Mouse (Mus musculus) bone marrow, adult 2 months (tissue): ENCODE results near the gene Nle1.

Experiments
- CTCF ChIP-seq: fragments of 200-500 bp; IDR thresholded peaks from 2 replicates; pipeline ENCODE4 v1.5.1; 2011; ENCODE audit warnings: low read length, control low read depth; ENCODE audit not compliant: control insufficient read depth, insufficient read depth
- POLR2A ChIP-seq: fragments of 200-500 bp; IDR thresholded peaks from 2 replicates; pipeline ENCODE4 v1.6.1; 2011; ENCODE audit warnings: low read depth, mild to moderate bottlenecking, control low read depth, low read length, borderline replicate concordance; ENCODE audit not compliant: control insufficient read depth

DNA sequence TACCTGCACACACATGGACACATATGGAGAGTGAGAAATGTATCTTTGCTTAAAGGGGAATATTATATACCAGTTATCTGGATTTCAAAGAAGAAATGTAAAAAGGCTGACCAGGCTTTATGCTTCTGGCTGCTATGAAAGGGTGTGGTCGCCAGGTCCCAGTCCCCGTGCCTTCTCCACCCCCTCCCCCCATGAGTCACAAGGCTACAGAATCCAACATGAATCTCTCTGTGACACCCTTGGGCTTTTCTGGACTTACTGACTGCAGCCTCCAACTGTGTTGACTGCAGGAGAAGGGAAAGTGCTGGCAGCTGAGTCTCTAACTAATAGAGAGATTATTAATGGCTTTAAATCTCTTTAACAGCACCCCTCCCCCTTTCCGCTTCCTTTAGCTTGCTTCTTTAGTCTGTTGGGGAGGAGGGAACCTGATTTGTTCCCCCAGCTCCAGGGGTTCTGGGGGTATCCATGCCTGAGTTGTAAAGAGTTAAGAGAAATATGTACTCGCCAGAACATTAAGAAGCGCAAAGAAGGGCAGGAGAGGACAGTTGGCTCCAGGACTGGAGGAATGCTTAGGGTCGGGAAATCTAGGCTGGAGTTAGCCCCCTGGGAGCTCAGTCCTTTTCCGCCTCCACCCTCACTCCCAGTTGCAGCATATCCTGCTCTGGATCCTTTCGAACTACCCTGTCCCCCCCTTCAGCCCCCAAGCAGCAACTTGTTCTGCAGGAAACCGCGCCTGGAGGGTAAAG lies 42.7 kb upstream of the Nle1 start, which contains the start of gene Slfn5:
- TF ChIP-seq CTCF (no peak), POLR2A (no peak)
